Mouse (Mus musculus) layer of hippocampus, adult 9-11 months (tissue): Measurements from ENCODE around the gene Larp4.
A peak's percentile ranks its signal among the peaks of the same experiment; 100 is the strongest.

Experiments
- DNase-seq: peaks from one replicate; pipeline ENCODE4 v3.0.0; 2022

Gene Larp4

GRCm38 (mm10) chr15:100006180-100006579, 36.3 kb downstream of the Larp4 start:
- DNase-seq, result no peak

- no peak for DNase-seq
Observed at GRCm38 (mm10) chr15:100018280-100018899, 48.5 kb downstream of the Larp4 start.

GRCm38 (mm10) chr15:100021175-100021574, 51.3 kb downstream of the Larp4 start:
- no peak for DNase-seq

- DNase-seq, result no peak
Observed at GRCm38 (mm10) chr15:100022923-100023322, 53.1 kb downstream of the Larp4 start.

- DNase-seq, result no peak
Observed at GRCm38 (mm10) chr15:100025076-100025834, 55.4 kb downstream of the Larp4 start.

GRCm38 (mm10) chr15:100028133-100028532, 58.3 kb downstream of the Larp4 start:
- no peak for DNase-seq

GRCm38 (mm10) chr15:100029497-100029896, 59.6 kb downstream of the Larp4 start:
- DNase-seq, result no peak

- DNase-seq, result no peak
Observed at GRCm38 (mm10) chr15:100029900-100030299, 60.0 kb downstream of the Larp4 start.

- DNase-seq, result no peak
Observed at GRCm38 (mm10) chr15:100032546-100032945, 62.7 kb downstream of the Larp4 start.

- DNase-seq, result peak; percentile 92
Observed at GRCm38 (mm10) chr15:100038470-100038971, 68.7 kb downstream of the Larp4 start, which contains the start of gene Dip2b. Gene Dip2b, plus strand, starts transcription at chr15:100038664.

- DNase-seq, result peak; percentile 76
Observed at GRCm38 (mm10) chr15:100039001-100039701, 69.3 kb downstream of the Larp4 start.

GRCm38 (mm10) chr15:100040541-100041266, 70.8 kb downstream of the Larp4 start:
- DNase-seq, result peak; percentile 42

GRCm38 (mm10) chr15:100041267-100042047, 71.6 kb downstream of the Larp4 start:
- no peak for DNase-seq

GRCm38 (mm10) chr15:100042048-100042400, 72.2 kb downstream of the Larp4 start:
- no peak for DNase-seq

- no peak for DNase-seq
Observed at GRCm38 (mm10) chr15:100045576-100045975, 75.7 kb downstream of the Larp4 start.

GRCm38 (mm10) chr15:100049496-100050087, 79.7 kb downstream of the Larp4 start:
- DNase-seq, result no peak

- DNase-seq, result no peak
Observed at GRCm38 (mm10) chr15:100050940-100051339, 81.1 kb downstream of the Larp4 start.

GRCm38 (mm10) chr15:100052726-100053125, 82.9 kb downstream of the Larp4 start:
- DNase-seq, result no peak

GRCm38 (mm10) chr15:100056397-100056908, 86.6 kb downstream of the Larp4 start:
- DNase-seq, result no peak

GRCm38 (mm10) chr15:100057698-100058097, 87.8 kb downstream of the Larp4 start:
- DNase-seq, result no peak

GRCm38 (mm10) chr15:100058143-100058542, 88.3 kb downstream of the Larp4 start:
- no peak for DNase-seq
